Mouse (Mus musculus): Measurements from ENCODE around the gene Hacl1.

DNA sequence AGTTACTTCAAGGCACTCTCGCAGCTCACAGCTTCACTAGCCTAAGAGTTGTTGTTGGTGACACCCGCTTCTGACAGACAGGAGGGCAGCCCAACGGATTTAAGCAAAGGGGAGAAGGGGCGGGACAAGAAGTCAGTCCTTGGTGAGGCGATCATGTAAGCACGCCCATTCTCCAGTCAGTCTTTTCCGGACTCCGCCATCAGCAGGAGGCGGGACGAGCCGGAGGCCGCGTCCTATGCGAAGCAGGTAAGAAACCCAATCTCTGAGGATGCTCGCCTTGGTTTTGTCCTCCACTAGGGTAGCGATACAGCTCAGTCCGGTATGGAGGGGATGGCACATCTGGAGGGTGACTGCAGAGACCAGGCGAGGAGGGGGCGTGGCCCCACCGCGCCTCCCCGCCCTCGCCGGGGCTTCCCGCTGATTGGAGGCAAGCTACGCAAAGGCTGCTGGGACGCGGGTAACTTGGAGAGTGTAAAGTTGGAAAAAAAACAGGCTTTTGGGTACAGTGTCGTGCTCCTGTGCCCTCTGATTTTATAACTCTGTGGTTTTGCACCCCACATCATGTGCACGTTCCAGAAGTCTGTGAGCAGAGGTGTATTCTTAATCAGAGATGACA, at the start of gene Hacl1, which contains the start of gene Btd:
- TF ChIP-seq POLR2A (IDR thresholded peaks at IDR 0.05; ENCODE audit: insufficient read depth, low read length): no peak
- no peak for TF ChIP-seq CTCF (IDR thresholded peaks at IDR 0.05; ENCODE audit: low read depth, low read length)
- TF ChIP-seq EP300 (IDR thresholded peaks at IDR 0.05; ENCODE audit: insufficient read depth, low read depth, low read length): 0 out of 2 replicates have a peak, but pooled peaks have one; percentile 12

All from ES-Bruce4 (cell line).